Mouse (Mus musculus) CH12.LX (cell line): ENCODE results near the gene Cym. TPM values are rescaled to one million over a fixed set of nuclear protein-coding genes. Genes with fewer than 3 reads are reported as not detected.

Experiments
- DNase-seq: peaks from one replicate; pipeline ENCODE4 v3.0.0-alpha.2; 2013; ENCODE audit errors: extremely low read depth
- H3K27ac ChIP-seq: 2 replicates; pipeline ENCODE4 v1.5.1; 2012; ENCODE audit warnings: low read depth, mild to moderate bottlenecking, control low read depth, moderate library complexity; ENCODE audit not compliant: insufficient read depth
- H3K27me3 ChIP-seq: replicated peaks from 2 replicates; pipeline ENCODE3; 2012; ENCODE audit warnings: inconsistent platforms
- H3K36me3 ChIP-seq, 2 experiments: replicated peaks in 1 of 2; 2 replicates each; pipeline versions ENCODE3 to v1.6.1; 2012; ENCODE audit warnings: inconsistent platforms in 1 of 2, low read length in 1 of 2, mild to moderate bottlenecking in 1 of 2, mixed read lengths in 1 of 2, moderate library complexity in 1 of 2; ENCODE audit not compliant: control insufficient read depth in 1 of 2, insufficient read depth in 1 of 2
- H3K4me1 ChIP-seq, 2 experiments: 2 replicates each; pipeline ENCODE4 v1.6.1; 2012; ENCODE audit warnings: inconsistent platforms in 1 of 2, moderate library complexity in 1 of 2; ENCODE audit not compliant: insufficient read depth in 2 of 2, control insufficient read depth in 1 of 2
- H3K4me2 ChIP-seq: 2 replicates; pipeline ENCODE4 v1.6.1; 2012; ENCODE audit warnings: low read depth, mild to moderate bottlenecking, control low read depth; ENCODE audit not compliant: poor library complexity, insufficient read depth, severe bottlenecking
- H3K4me3 ChIP-seq, 3 experiments: fragments of 150-350 bp in 1 of 3; sonication (generic) in 1 of 3; replicated peaks in 1 of 3; 2 replicates each; pipeline versions ENCODE3 to v1.5.1; 2011 to 2012; ENCODE audit warnings: low read depth in 2 of 3, low read length in 2 of 3, mild to moderate bottlenecking in 2 of 3, moderate library complexity in 2 of 3, control low read depth in 1 of 3, improper control_type of control experiment in 1 of 3, inconsistent platforms in 1 of 3, mixed read lengths in 1 of 3; ENCODE audit not compliant: poor library complexity in 1 of 3
- H3K79me2 ChIP-seq: replicated peaks from 2 replicates; pipeline ENCODE4 v1.6.1; 2012; ENCODE audit warnings: mild to moderate bottlenecking, moderate library complexity; ENCODE audit not compliant: control insufficient read depth, poor library complexity, insufficient read depth, severe bottlenecking; ENCODE audit errors: extremely low read depth
- H3K9ac ChIP-seq: 2 replicates; pipeline ENCODE4 v1.6.1; 2012; ENCODE audit warnings: low read depth, mild to moderate bottlenecking, control low read depth, moderate library complexity; ENCODE audit not compliant: insufficient read depth
- H3K9me3 ChIP-seq: replicated peaks from 2 replicates; pipeline ENCODE3; 2012; ENCODE audit warnings: low read length, inconsistent platforms, mixed read lengths
- CHD2 ChIP-seq: IDR thresholded peaks from 2 replicates; pipeline ENCODE4 v1.6.1; 2011; ENCODE audit warnings: low read length, improper control_type of control experiment
- ELF1 ChIP-seq: IDR thresholded peaks from 2 replicates; pipeline ENCODE4 v1.6.1; 2014; ENCODE audit warnings: low read depth, mild to moderate bottlenecking, inconsistent platforms, low read length, improper control_type of control experiment
- EP300 ChIP-seq: IDR thresholded peaks from 2 replicates; pipeline ENCODE4 v1.6.1; 2011; ENCODE audit warnings: low read length, improper control_type of control experiment
- HCFC1 ChIP-seq: IDR thresholded peaks from 2 replicates; pipeline ENCODE4 v1.6.1; 2012; ENCODE audit warnings: low read depth, mild to moderate bottlenecking, inconsistent platforms, low read length, improper control_type of control experiment
- KAT2A ChIP-seq: IDR thresholded peaks from 2 replicates; pipeline ENCODE4 v1.6.1; 2012; ENCODE audit warnings: low read length, improper control_type of control experiment, inconsistent platforms; ENCODE audit not compliant: insufficient replicate concordance
- MAFK ChIP-seq: IDR thresholded peaks from 2 replicates; pipeline ENCODE4 v1.6.1; 2011; ENCODE audit warnings: low read length, improper control_type of control experiment; ENCODE audit not compliant: insufficient replicate concordance
- MAX ChIP-seq: IDR thresholded peaks from 2 replicates; pipeline ENCODE4 v1.6.1; 2011; ENCODE audit warnings: low read length, improper control_type of control experiment
- MAZ ChIP-seq: IDR thresholded peaks from 2 replicates; pipeline ENCODE4 v1.6.1; 2012; ENCODE audit warnings: low read depth, mild to moderate bottlenecking, inconsistent platforms, low read length, improper control_type of control experiment, moderate library complexity
- MEF2A ChIP-seq: IDR thresholded peaks from 2 replicates; pipeline ENCODE4 v1.6.1; 2014; ENCODE audit warnings: low read depth, mild to moderate bottlenecking, inconsistent platforms, low read length, improper control_type of control experiment, borderline replicate concordance
- RAD21 ChIP-seq: IDR thresholded peaks from 2 replicates; pipeline ENCODE4 v1.6.1; 2011; ENCODE audit warnings: low read depth, mild to moderate bottlenecking, low read length, improper control_type of control experiment, moderate library complexity
- TCF12 ChIP-seq: IDR thresholded peaks from 2 replicates; pipeline ENCODE4 v1.6.1; 2014; ENCODE audit warnings: low read depth, mild to moderate bottlenecking, inconsistent platforms, low read length, improper control_type of control experiment
- UBTF ChIP-seq: IDR thresholded peaks from 2 replicates; pipeline ENCODE4 v1.6.1; 2012; ENCODE audit warnings: low read depth, mild to moderate bottlenecking, inconsistent platforms, low read length, improper control_type of control experiment, moderate library complexity
- ZKSCAN1 ChIP-seq: IDR thresholded peaks from 2 replicates; pipeline ENCODE4 v1.6.1; 2012; ENCODE audit warnings: low read depth, inconsistent platforms, low read length, improper control_type of control experiment, borderline replicate concordance
- ZNF384 ChIP-seq: IDR thresholded peaks from 2 replicates; pipeline ENCODE4 v1.6.1; 2012; ENCODE audit warnings: low read depth, low read length, improper control_type of control experiment, inconsistent platforms
- dilution Hi-C: fragments of 300-500 bp; cut with MboI; formaldehyde crosslinking; loops from 2 replicates; pipeline ENCODE4 v1.14.3; 2020; ENCODE audit warnings: low sequenced_read_pairs; ENCODE audit not compliant: extremely low pct_unique_long_range_greater_than_20kb, extremely low pct_ligation_motif_present
- in situ Hi-C: fragments of 300-500 bp; cut with MboI; formaldehyde crosslinking; loops from 3 replicates; pipeline ENCODE4 v1.14.3; 2019; ENCODE audit warnings: low sequenced_read_pairs, low pct_ligation_motif_present, low pct_unique_long_range_greater_than_20kb, mixed read lengths
- polyA plus RNA-seq: library from polyadenylated mRNA; unstranded; fragments of >175 nt; gene quantifications from 2 replicates; pipeline ENCODE4 v1.2.1, GENCODE M21; 2012; ENCODE audit warnings: low read depth; ENCODE audit not compliant: insufficient read length
- total RNA-seq, 2 experiments: library from RNA; depleted of rRNA; stranded (reverse); fragments of 300-350 nt in 1 of 2; fragments of >200 nt in 1 of 2; gene quantifications; 2 replicates each; pipeline ENCODE4 v1.2.3; 2012 to 2014

Cym gene
- total and polyA plus RNA-seq, 3 experiments, result not detected

DNA sequence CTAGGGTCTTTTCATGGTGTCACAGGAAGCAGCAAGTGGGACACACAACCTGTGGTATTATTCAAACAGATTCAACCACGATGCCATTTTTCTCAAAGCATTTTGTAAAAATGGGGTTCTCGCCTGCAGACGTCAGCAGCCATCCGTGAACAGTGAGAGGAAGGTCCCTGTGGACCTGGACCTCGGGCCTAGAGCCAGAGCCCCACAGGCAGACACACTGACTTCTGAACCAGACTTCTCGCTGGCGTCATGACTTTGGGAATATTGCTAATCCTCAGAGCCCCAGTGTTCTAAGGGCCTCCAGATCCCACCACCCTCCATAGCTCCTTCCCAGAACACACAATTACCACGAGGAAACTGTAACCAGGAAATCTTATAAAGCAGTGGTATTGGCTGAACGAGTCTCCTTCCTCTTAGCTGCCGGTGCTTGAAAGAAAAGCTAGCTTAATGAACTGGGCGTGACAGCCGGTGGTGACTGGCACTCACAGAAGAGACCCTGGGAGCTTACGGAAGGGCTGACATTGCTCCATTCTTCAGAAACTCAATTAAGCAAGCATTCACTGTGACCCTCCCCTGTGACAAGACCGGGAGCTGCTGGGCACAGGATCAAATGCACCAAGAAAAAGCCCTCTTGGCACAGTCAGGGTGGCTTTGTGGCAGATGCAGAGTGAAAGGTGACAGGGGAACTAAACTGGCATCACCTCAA lies 20.0 kb upstream of the Cym start:
- H3K9me3 ChIP-seq, result no peaks in the 10 kb centered on the region
- H3K79me2 ChIP-seq, result no peaks in the 10 kb centered on the region
- dilution Hi-C loops (no loop called here), in situ Hi-C loops (loop anchor here (10.0 kb wide), 1 partner anchor 223 kb away; no protein-coding TSS in a partner anchor)
- no peak for DNase-seq
- no peaks in the 10 kb centered on the region for H3K36me3 ChIP-seq
- H3K27ac ChIP-seq, result no peak overlapping the region
- TF ChIP-seq ELF1, result no peak
- no peak for TF ChIP-seq EP300
- TF ChIP-seq ZNF384, result no peak
- TF ChIP-seq TCF12, result no peak
- no peak for TF ChIP-seq MAX
- TF ChIP-seq ZKSCAN1, result no peak
- no peak for TF ChIP-seq HCFC1
- no peaks in the 10 kb centered on the region for H3K4me1 ChIP-seq
- H3K4me3 ChIP-seq, result no peak overlapping the region
- no peak overlapping the region for H3K4me2 ChIP-seq
- no peak overlapping the region for H3K9ac ChIP-seq
- H3K27me3 ChIP-seq, result peaks cover 36% of the 10 kb centered on the region

DNA sequence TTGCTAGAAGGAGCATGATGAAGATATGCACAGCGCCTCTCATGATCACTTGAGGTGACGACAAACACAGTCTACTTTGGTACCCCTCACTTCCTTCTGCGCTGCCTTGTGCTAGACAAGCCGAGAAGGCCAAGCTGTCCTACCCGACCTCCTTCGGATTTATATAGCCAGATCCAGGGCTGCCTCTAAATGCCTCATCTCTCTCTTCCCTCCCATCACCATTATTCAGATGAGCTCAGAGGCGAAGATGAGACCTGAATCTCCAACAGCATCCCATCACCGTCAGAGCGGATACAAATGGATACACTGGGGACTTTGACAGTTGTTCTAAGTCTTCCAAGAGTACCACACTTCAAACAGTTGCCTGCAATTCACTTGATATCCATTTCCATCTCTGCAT lies 18.1 kb upstream of the Cym start, which contains the start of gene Prok1:
Prok1 (minus strand) TSS at position 101 of the 400 bp plus-strand sequence.
- dilution Hi-C loops, result no loop called here
- Histone ChIP-seq H3K79me2 (no peaks in the 10 kb centered on the region), H3K27ac (no peak within 1 kb of the TSS), H3K4me3 (no peak within 1 kb of the TSS), H3K9ac (no peak within 1 kb of the TSS), H3K9me3 (no peaks in the 10 kb centered on the region), H3K4me1 (no peaks in the 10 kb centered on the region), H3K4me2 (no peak within 1 kb of the TSS), H3K27me3 (peaks cover 23% of the 10 kb centered on the region), H3K36me3 (no peaks in the 10 kb centered on the region)
- in situ Hi-C loops, result loop anchor here (10.0 kb wide), 1 partner anchor 225 kb away; no protein-coding TSS in a partner anchor
- TF ChIP-seq CHD2 (no peak), MEF2A (no peak), KAT2A (no peak), MAFK (no peak)
- DNase-seq, result no peak

DNA sequence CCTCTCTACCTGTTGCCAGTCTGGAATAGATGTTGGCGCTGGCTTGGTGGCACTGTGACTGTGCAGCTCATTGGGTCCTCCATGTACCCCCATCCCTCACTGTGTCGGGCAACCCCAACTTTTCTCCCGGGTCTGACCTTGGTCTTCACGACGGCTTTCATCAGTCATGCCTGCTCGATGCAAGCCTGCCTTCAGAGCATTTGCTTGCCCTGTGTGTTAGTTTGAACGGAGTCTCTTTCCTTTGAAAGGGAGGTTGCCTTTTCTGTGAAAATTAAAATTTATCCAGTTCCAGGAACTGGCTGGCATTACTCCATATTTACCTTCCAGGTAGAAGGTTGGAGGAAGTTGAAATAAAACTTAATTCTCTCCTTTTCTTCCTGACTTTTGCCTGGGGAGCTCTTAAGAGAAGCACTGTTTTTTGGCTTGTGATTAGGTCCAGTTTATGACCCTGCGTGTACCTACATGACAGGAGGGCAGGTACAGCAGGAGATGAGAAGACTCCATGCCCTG lies 17.0 kb upstream of the Cym start:
- H3K27me3 ChIP-seq, result peaks cover 12% of the 10 kb centered on the region
- no peak overlapping the region for H3K4me2 ChIP-seq
- no peak overlapping the region for H3K4me3 ChIP-seq
- no peak overlapping the region for H3K9ac ChIP-seq
- H3K36me3 ChIP-seq, result no peaks in the 10 kb centered on the region
- no peaks in the 10 kb centered on the region for H3K9me3 ChIP-seq
- dilution Hi-C loops, result no loop called here
- H3K27ac ChIP-seq, result no peak overlapping the region
- no peaks in the 10 kb centered on the region for H3K79me2 ChIP-seq
- in situ Hi-C loops, result no loop called here
- TF ChIP-seq UBTF (no peak), RAD21 (no peak), MAZ (no peak)
- DNase-seq, result no peak
- no peaks in the 10 kb centered on the region for H3K4me1 ChIP-seq
